Mouse (Mus musculus) hindbrain, embryonic 11.5 days (tissue): ENCODE measurements around the gene Mepce. TPM values are rescaled to one million over a fixed set of nuclear protein-coding genes. Genes with fewer than 3 reads are reported as not detected.

Experiments used
- ATAC-seq: fragments of 200-750 bp; cut with Nextera tagmentation; 2 replicates; pipeline ENCODE4 v1.8.0; 2017; ENCODE audit warnings: mild to moderate bottlenecking, moderate TSS enrichment, moderate library complexity; ENCODE audit not compliant: low FRiP score
- DNase-seq: peaks from one replicate; pipeline ENCODE4 v3.0.0-alpha.2; 2015; ENCODE audit warnings: low spot score
- H3K27ac ChIP-seq: fragments of 300-500 bp; sonication (generic); 2 replicates; pipeline ENCODE4 v1.5.1; 2014; ENCODE audit warnings: mild to moderate bottlenecking, low read depth, low read length
- H3K27me3 ChIP-seq: fragments of 300-500 bp; sonication (generic); 2 replicates; pipeline ENCODE4 v1.6.1; 2014; ENCODE audit warnings: mild to moderate bottlenecking, low read length, moderate library complexity, mixed read lengths; ENCODE audit not compliant: control insufficient read depth, insufficient read depth
- H3K36me3 ChIP-seq: fragments of 300-500 bp; sonication (generic); 2 replicates; pipeline ENCODE4 v1.6.1; 2014; ENCODE audit warnings: mild to moderate bottlenecking, low read length, moderate library complexity, mixed read lengths; ENCODE audit not compliant: control insufficient read depth, insufficient read depth
- H3K4me1 ChIP-seq: fragments of 300-500 bp; sonication (generic); replicated peaks from 2 replicates; pipeline ENCODE4 v1.6.1; 2014; ENCODE audit warnings: low read length, mixed read lengths; ENCODE audit not compliant: control insufficient read depth, insufficient read depth
- H3K4me2 ChIP-seq: fragments of 300-500 bp; sonication (generic); replicated peaks from 2 replicates; pipeline ENCODE4 v1.6.1; 2014; ENCODE audit warnings: mild to moderate bottlenecking, low read depth, low read length
- H3K4me3 ChIP-seq: fragments of 300-500 bp; sonication (generic); 2 replicates; pipeline ENCODE4 v1.5.1; 2014; ENCODE audit warnings: low read depth, low read length
- H3K9ac ChIP-seq: fragments of 300-500 bp; sonication (generic); 2 replicates; pipeline ENCODE4 v1.6.1; 2014; ENCODE audit warnings: low read depth, low read length
- H3K9me3 ChIP-seq: fragments of 300-500 bp; sonication (generic); 2 replicates; pipeline ENCODE4 v1.6.1; 2016; ENCODE audit warnings: low read length; ENCODE audit not compliant: control insufficient read depth
- WGBS: fragments of 180-500 bp; shearing (Covaris S2); extraction: QIAGEN DNeasy Blood & Tissue Kit; methylation state at CpG from one replicate; pipeline ENCODE4 v1.1.7; 2014; 5-methylcytosine and 5-hydroxymethylcytosine counted together
- polyA plus RNA-seq: library from polyadenylated mRNA; unstranded; fragments of >200 nt; fragmentation: Nextera tagmentation; extraction: Ambion mirVana; gene quantifications from 2 replicates; pipeline ENCODE4 v1.2.1, GENCODE M21; 2014

Mepce gene
- polyA plus RNA-seq, 1 experiment from 2014 or later, result 14.9 TPM

- Histone ChIP-seq H3K27ac (no peak overlapping the region), H3K4me3 (no peak overlapping the region), H3K9me3 (no peaks in the 10 kb centered on the region), H3K27me3 (no peaks in the 10 kb centered on the region), H3K36me3 (no peaks in the 10 kb centered on the region), H3K4me1 (no peaks in the 10 kb centered on the region), H3K4me2 (no peak overlapping the region), H3K9ac (no peak overlapping the region)
- DNase-seq (no peak), ATAC-seq (no peak)
- WGBS, result 79% methylated on average over 7 of the region's 7 CpGs
Observed at GRCm38 (mm10) chr5:137826421-137826820, 39.0 kb upstream of the Mepce start.

- ATAC-seq, result no peak
- Histone ChIP-seq H3K36me3 (no peaks in the 10 kb centered on the region), H3K4me3 (no peak overlapping the region), H3K27ac (no peak overlapping the region), H3K27me3 (no peaks in the 10 kb centered on the region), H3K4me1 (no peaks in the 10 kb centered on the region), H3K9me3 (no peaks in the 10 kb centered on the region), H3K9ac (no peak overlapping the region), H3K4me2 (no peak overlapping the region)
- DNase-seq, result no peak
- WGBS, result 88% methylated on average over 2 of the region's 2 CpGs
Observed at GRCm38 (mm10) chr5:137825971-137826370, 38.5 kb upstream of the Mepce start.

- Histone ChIP-seq H3K27me3 (no peaks in the 10 kb centered on the region), H3K4me2 (no peak overlapping the region), H3K36me3 (no peaks in the 10 kb centered on the region), H3K9ac (no peak overlapping the region), H3K4me3 (no peak overlapping the region), H3K9me3 (no peaks in the 10 kb centered on the region), H3K4me1 (no peaks in the 10 kb centered on the region), H3K27ac (no peak overlapping the region)
- 87% methylated on average over 3 of the region's 3 CpGs for WGBS
- ATAC-seq (no peak), DNase-seq (no peak)
Observed at GRCm38 (mm10) chr5:137825030-137825429, 37.6 kb upstream of the Mepce start.

GRCm38 (mm10) chr5:137823455-137824045, 36.1 kb upstream of the Mepce start:
- no peaks in the 10 kb centered on the region for H3K4me1 ChIP-seq
- H3K36me3 ChIP-seq, result no peaks in the 10 kb centered on the region
- no peak overlapping the region for H3K4me3 ChIP-seq
- DNase-seq (no peak), ATAC-seq (no peak)
- H3K27me3 ChIP-seq, result no peaks in the 10 kb centered on the region
- H3K27ac ChIP-seq, result no peak overlapping the region
- WGBS, result 88% methylated on average over 6 of the region's 6 CpGs
- no peak overlapping the region for H3K9ac ChIP-seq
- no peaks in the 10 kb centered on the region for H3K9me3 ChIP-seq
- no peak overlapping the region for H3K4me2 ChIP-seq

GRCm38 (mm10) chr5:137822602-137823001, 35.1 kb upstream of the Mepce start:
- H3K4me1 ChIP-seq, result no peaks in the 10 kb centered on the region
- 77% methylated on average over 1 of the region's 1 CpGs for WGBS
- no peak for DNase-seq
- H3K4me3 ChIP-seq, result no peak overlapping the region
- no peak for ATAC-seq
- no peak overlapping the region for H3K27ac ChIP-seq
- no peaks in the 10 kb centered on the region for H3K27me3 ChIP-seq
- no peaks in the 10 kb centered on the region for H3K9me3 ChIP-seq
- no peaks in the 10 kb centered on the region for H3K36me3 ChIP-seq
- no peak overlapping the region for H3K4me2 ChIP-seq
- H3K9ac ChIP-seq, result no peak overlapping the region

GRCm38 (mm10) chr5:137822126-137822525, 34.7 kb upstream of the Mepce start:
- no peak overlapping the region for H3K9ac ChIP-seq
- no peak overlapping the region for H3K4me2 ChIP-seq
- no peak overlapping the region for H3K4me3 ChIP-seq
- no peaks in the 10 kb centered on the region for H3K4me1 ChIP-seq
- H3K27ac ChIP-seq, result no peak overlapping the region
- no peaks in the 10 kb centered on the region for H3K27me3 ChIP-seq
- ATAC-seq, result no peak
- no peak for DNase-seq
- WGBS, result 65% methylated on average over 4 of the region's 4 CpGs
- no peaks in the 10 kb centered on the region for H3K9me3 ChIP-seq
- no peaks in the 10 kb centered on the region for H3K36me3 ChIP-seq

- no peaks in the 10 kb centered on the region for H3K27me3 ChIP-seq
- H3K4me2 ChIP-seq, result no peak overlapping the region
- DNase-seq (no peak), ATAC-seq (no peak)
- no peak overlapping the region for H3K27ac ChIP-seq
- H3K4me1 ChIP-seq, result no peaks in the 10 kb centered on the region
- WGBS, result 81% methylated on average over 4 of the region's 4 CpGs
- no peaks in the 10 kb centered on the region for H3K9me3 ChIP-seq
- no peaks in the 10 kb centered on the region for H3K36me3 ChIP-seq
- no peak overlapping the region for H3K4me3 ChIP-seq
- H3K9ac ChIP-seq, result no peak overlapping the region
Observed at GRCm38 (mm10) chr5:137817466-137818222, 30.2 kb upstream of the Mepce start.

GRCm38 (mm10) chr5:137808316-137808715, 20.9 kb upstream of the Mepce start:
- Histone ChIP-seq H3K27ac (no peak overlapping the region), H3K27me3 (no peaks in the 10 kb centered on the region), H3K4me2 (no peak overlapping the region), H3K4me1 (no peaks in the 10 kb centered on the region), H3K9ac (no peak overlapping the region), H3K4me3 (no peak overlapping the region), H3K9me3 (no peaks in the 10 kb centered on the region), H3K36me3 (no peaks in the 10 kb centered on the region)
- ATAC-seq (no peak), DNase-seq (no peak)
- WGBS, result 92% methylated on average over 5 of the region's 5 CpGs

- 87% methylated on average over 1 of the region's 1 CpGs for WGBS
- no peak overlapping the region for H3K4me2 ChIP-seq
- DNase-seq (no peak), ATAC-seq (no peak)
- no peak overlapping the region for H3K9ac ChIP-seq
- H3K27ac ChIP-seq, result no peak overlapping the region
- no peaks in the 10 kb centered on the region for H3K27me3 ChIP-seq
- no peak overlapping the region for H3K4me3 ChIP-seq
- no peaks in the 10 kb centered on the region for H3K4me1 ChIP-seq
- no peaks in the 10 kb centered on the region for H3K9me3 ChIP-seq
- H3K36me3 ChIP-seq, result no peaks in the 10 kb centered on the region
Observed at GRCm38 (mm10) chr5:137806158-137806557, 18.7 kb upstream of the Mepce start.
